Mouse (Mus musculus) testis, adult 2 months (tissue): ENCODE measurements at regions not wholly inside any gene's neighbourhood (a gene's known extent, or its start where the extent isn't known, plus 50 kb on each side); places are given as distances from the start of the nearest gene placed in this dataset.

Experiments used
- H3K27ac ChIP-seq: fragments of 200-500 bp; 2 replicates; pipeline ENCODE4 v1.5.1; 2012; ENCODE audit warnings: low read depth, low read length; ENCODE audit not compliant: control insufficient read depth, insufficient read depth
- H3K27me3 ChIP-seq: fragments of 200-500 bp; 2 replicates; pipeline ENCODE4 v1.6.1; 2012; ENCODE audit warnings: mild to moderate bottlenecking, low read length, moderate library complexity; ENCODE audit not compliant: control insufficient read depth, insufficient read depth
- H3K36me3 ChIP-seq: fragments of 200-500 bp; 2 replicates; pipeline ENCODE4 v1.6.1; 2012; ENCODE audit warnings: mild to moderate bottlenecking, low read length; ENCODE audit not compliant: control insufficient read depth, insufficient read depth
- H3K4me1 ChIP-seq: fragments of 200-500 bp; 2 replicates; pipeline ENCODE4 v1.6.1; 2012; ENCODE audit warnings: low read length; ENCODE audit not compliant: control insufficient read depth, insufficient read depth
- H3K4me3 ChIP-seq: fragments of 200-500 bp; 2 replicates; pipeline ENCODE4 v1.5.1; 2012; ENCODE audit warnings: low read depth, mild to moderate bottlenecking, low read length, moderate library complexity, mixed read lengths; ENCODE audit not compliant: control insufficient read depth
- CTCF ChIP-seq: fragments of 200-500 bp; IDR thresholded peaks from 2 replicates; pipeline ENCODE4 v1.5.1; 2012; ENCODE audit warnings: low read depth, mild to moderate bottlenecking, inconsistent platforms, low read length, moderate library complexity; ENCODE audit not compliant: control insufficient read depth, insufficient read depth, insufficient replicate concordance
- POLR2A ChIP-seq: fragments of 200-500 bp; IDR thresholded peaks from 2 replicates; pipeline ENCODE4 v1.6.1; 2012; ENCODE audit warnings: low read depth, mild to moderate bottlenecking, inconsistent platforms, low read length, moderate library complexity; ENCODE audit not compliant: control insufficient read depth

DNA sequence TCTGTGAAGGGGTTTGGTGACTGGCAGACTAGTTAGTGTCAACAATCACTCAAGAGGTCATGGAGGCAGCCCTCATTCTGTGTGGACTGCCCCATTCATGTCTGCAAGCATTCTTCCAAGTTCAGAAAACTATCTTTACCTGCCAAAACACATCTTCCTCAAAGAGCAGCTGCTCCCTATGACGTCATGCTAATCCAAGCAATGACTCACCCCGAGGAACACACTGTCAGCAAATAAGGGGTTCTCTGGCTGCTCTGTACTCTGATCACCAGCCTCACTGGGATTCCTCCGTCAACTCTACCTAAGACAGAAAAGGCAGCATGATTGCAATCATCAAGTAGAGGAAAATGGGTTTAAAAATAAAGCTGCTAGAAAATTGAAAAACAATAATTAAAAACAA, 165.4 kb upstream of the Nabp1 start:
- H3K27me3 ChIP-seq, result no peaks in the 10 kb centered on the region
- TF ChIP-seq POLR2A (no peak), CTCF (no peak)
- H3K27ac ChIP-seq, result no peak overlapping the region
- H3K36me3 ChIP-seq, result no peaks in the 10 kb centered on the region
- no peaks in the 10 kb centered on the region for H3K4me1 ChIP-seq
- H3K4me3 ChIP-seq, result no peak overlapping the region

DNA sequence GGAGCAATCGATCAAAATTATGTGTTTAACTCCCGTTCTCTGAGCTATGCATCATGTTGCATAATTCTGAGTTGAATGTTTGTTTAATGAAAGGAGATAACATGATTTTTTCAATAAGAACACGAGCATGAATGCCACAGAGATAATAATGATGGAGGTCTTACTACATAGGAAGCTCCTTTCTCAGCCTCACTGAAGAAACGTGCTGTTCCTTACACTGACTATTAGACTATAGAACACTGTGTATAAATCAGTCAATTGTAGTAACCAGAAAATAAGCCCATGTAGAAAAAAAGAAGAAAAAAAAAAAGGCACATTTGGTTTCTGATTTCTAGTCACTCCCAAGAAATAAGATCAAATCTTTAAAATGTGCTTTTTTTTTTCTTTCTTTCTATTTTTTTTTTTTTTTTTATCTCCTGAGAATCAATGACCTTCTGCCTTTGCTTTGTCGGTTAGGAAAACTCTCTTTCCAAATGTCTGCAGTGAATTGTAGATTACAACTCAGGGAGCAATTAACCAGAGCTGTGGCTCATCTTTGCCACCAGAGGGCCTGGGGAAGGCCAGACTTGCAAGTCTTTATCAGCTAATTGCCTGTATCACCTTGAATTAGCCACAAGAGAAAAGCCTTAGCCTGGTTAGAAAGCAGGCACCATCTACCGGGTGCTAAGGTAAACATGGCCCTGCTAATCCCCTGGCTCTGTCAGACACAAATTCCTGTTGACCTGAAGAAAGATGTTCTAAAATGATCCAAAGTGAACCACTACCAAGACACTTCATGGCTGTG, 160.5 kb upstream of the Nabp1 start:
- no peak overlapping the region for H3K27ac ChIP-seq
- no peaks in the 10 kb centered on the region for H3K4me1 ChIP-seq
- H3K36me3 ChIP-seq, result no peaks in the 10 kb centered on the region
- no peak overlapping the region for H3K4me3 ChIP-seq
- H3K27me3 ChIP-seq, result no peaks in the 10 kb centered on the region
- TF ChIP-seq CTCF, result no peak
- no peak for TF ChIP-seq POLR2A

DNA sequence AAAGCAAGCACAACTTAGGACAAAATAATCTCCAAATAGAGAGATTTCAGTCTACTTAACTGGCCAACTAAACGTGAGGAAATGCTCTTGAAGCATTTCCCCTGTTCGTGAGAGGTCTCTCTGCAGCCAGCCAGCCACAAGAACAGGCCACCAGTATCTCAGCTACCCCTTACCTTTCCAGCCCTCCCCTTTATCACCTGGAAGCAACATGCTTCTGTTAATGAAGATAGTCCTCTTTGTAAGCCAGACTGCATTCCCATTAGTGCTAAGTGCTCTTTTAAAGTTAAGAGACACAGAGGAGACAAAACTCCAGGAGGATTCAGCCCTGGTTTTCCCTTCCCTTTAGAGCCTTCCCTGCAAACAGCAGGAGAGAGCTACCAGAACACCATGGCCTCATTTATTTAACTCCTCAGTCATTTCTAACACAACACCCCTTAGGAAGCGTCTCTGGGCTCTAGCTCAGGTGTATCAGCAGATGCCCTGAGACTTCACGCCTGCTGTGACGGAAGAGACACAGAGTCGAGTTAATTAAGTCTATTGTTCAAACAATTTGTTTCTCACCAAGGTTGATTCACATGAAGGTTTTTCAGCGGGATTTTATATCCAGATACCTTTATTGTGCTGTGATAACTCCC, 157.8 kb upstream of the Nabp1 start:
- TF ChIP-seq POLR2A, result no peak
- no peak for TF ChIP-seq CTCF

DNA sequence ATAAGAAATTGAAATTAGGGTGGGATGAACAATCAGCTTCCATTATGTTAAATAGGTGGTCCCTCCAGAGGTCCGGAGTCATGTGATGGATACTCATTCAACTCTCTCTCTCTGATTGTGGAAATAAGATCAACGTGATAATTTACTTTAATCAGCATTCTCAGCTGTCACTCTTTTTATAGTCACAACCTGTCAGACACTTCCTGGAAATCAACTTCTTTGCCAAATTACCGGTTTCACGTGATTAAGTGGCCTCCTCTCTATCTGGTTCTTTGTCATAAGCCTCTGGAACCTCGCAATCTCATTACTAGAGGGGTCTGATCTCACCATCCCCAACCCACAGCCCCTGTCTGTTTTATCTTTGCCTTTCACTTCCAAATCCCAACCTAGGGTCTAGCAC, 155.6 kb upstream of the Nabp1 start:
- H3K27ac ChIP-seq, result no peak overlapping the region
- H3K27me3 ChIP-seq, result no peaks in the 10 kb centered on the region
- H3K4me1 ChIP-seq, result no peaks in the 10 kb centered on the region
- TF ChIP-seq POLR2A, result no peak
- H3K36me3 ChIP-seq, result no peaks in the 10 kb centered on the region
- no peak overlapping the region for H3K4me3 ChIP-seq

More for the DNA sequence above, 157.8 kb upstream of the Nabp1 start:
- Histone ChIP-seq H3K36me3 (no peaks in the 10 kb centered on the region), H3K27ac (no peak overlapping the region), H3K4me1 (no peaks in the 10 kb centered on the region), H3K4me3 (no peak overlapping the region), H3K27me3 (no peaks in the 10 kb centered on the region)

DNA sequence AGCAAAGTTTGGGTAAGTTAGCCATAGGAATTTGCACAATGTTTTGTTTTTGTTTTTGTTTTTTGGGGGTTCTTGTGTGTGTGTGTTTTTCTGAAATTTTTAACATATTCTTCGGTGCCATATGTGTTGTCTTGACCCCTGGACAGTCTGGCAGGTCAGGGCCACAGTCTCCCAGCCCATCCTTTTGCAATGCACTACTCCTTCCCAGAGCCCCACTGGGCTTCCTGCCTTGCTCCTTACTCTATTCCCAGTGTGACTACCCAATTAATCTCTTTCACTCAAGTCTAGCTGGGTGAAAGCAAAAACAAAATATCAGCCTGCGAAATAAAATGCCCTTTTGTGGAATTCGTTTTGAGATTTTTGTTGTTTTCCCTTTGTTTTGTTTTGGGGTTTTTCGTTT, 154.6 kb upstream of the Nabp1 start:
- Histone ChIP-seq H3K27ac (no peak overlapping the region), H3K36me3 (no peaks in the 10 kb centered on the region), H3K4me1 (no peaks in the 10 kb centered on the region), H3K27me3 (no peaks in the 10 kb centered on the region), H3K4me3 (no peak overlapping the region)
- TF ChIP-seq POLR2A (no peak), CTCF (no peak)

DNA sequence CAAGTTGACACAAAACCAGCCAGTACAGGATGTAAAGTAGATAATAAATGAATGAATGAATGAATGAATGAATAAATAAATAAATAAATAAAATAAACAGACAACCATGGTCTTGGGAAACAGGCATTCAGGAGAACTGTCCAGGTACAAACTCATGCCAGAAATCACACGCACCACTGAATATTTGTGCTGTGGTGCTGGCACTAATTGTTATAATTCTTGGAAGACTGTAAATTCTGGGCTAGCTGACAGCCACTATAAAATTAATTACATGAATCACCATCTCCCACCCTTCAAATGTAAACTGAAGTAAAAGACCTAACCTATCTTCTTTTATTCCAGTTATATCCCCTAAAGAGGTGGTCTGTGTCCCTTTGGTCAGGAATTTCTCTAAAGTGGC, 151.6 kb upstream of the Nabp1 start:
- TF ChIP-seq POLR2A (no peak), CTCF (no peak)
- no peaks in the 10 kb centered on the region for H3K36me3 ChIP-seq
- no peaks in the 10 kb centered on the region for H3K4me1 ChIP-seq
- no peak overlapping the region for H3K4me3 ChIP-seq
- no peaks in the 10 kb centered on the region for H3K27me3 ChIP-seq
- no peak overlapping the region for H3K27ac ChIP-seq

DNA sequence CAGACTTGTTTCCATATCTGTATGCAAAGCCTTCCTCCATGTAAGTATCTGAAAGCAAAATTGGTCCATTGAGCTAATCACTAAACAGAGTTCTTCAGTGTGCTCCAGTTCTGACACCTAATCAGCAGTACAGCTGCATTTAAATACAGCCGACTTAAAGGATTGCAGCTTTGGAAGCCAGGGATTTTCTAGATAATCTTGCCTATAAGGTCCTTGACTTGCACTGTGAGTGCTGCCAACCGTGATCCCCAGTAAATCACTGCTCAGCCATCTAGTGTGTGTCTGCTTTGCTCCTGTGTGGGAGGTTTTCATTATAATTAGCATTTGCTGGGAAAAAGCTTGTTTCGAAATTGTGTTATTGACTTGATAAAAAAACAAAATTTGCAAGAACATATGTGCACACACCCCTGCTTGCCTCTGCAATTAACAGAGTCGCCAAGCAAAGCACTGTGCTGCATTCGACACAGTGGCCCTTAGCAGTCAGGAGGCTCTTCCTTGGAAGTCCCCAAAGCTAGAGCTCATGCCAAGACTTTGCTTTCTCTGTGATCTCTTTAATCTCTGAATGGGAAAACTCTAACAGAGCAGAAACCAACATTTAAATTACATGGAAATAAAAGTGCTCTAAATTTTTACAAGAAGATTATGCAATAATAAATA, 150.0 kb upstream of the Nabp1 start:
- TF ChIP-seq POLR2A (no peak), CTCF (no peak)
- no peaks in the 10 kb centered on the region for H3K27me3 ChIP-seq
- H3K36me3 ChIP-seq, result no peaks in the 10 kb centered on the region
- H3K27ac ChIP-seq, result no peak overlapping the region
- H3K4me1 ChIP-seq, result no peaks in the 10 kb centered on the region
- no peak overlapping the region for H3K4me3 ChIP-seq
